Mouse (Mus musculus) gastrocnemius, postnatal 4 days (tissue): ENCODE measurements at regions not wholly inside any gene's neighbourhood (a gene's known extent, or its start where the extent isn't known, plus 50 kb on each side); places are given as distances from the start of the nearest gene placed in this dataset.
A peak's percentile ranks its signal among the peaks of the same experiment; 100 is the strongest.

ENCODE experiments used
- DNase-seq, 2 experiments: peaks; one replicate each; pipeline ENCODE4 v3.0.0; 2021 to 2022; ENCODE audit warnings: low spot score in 2 of 2, mixed read lengths in 2 of 2

DNA sequence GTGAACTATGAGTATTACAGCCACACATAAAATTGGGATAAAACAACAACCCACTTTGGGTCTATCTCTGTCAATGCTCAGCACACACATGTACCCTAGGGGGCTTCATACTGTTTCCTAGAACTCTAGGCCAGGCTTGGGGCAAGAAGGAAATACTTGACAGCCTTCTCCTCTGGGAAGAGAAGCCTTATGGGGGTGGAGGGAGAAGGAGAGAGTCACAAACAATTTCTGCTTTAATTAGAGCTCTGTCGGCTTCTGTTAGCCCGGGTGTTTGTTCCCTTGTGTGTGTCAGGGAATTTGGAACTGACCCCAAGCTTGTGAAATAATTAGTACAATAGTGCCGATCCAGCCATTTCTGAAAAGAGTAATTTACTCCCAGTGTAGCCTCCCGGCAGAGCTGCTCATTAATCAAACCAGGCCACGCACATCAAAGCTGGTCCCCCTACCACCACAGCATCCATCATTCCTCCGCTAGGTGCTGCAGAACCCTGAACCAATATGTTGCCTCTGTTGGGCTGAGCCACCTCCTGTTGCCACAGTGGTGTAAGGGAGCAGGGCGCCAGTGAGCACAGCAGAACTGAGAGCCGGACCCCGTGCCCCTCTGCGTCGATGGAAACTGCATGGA is 307.3 kb downstream of the Tmem114 start:
- no peak for DNase-seq

DNA sequence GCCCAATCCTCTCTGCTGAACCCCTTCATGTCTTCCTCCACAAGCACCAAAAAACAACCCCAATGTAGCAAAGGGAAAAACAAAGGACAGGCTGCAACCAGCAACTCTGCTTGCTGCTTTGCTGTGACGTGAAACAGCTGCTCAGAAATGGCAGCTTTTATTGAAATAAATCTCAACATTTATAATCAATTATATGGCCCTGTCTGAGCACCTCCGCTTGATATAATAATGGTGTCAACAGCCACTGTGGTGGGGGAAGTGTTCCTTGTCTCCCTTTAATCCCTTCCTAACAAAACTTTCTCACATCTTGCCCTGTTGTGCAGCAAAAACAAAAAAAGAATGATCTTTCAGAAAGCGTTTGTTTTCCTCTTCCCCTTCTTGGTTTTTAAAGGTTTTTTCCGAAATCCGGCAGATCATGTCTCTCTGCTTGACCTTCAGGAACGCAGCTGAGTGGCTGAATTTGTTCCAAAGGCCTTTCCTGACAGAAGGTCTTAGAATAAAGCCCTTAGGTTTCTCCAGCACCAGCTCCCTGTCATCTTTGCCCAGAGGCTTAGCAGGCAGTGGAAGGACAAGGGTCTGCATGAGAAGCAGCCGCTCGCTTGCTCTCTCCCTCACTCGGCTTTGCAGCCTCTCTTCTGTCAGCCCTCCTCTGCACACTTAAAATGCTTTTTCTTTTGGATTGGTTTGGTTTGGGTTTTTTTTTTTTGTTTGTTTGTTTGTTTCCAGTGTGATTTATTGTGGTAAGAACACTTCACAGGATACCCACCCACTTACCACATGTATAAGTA is 313.4 kb downstream of the Tmem114 start:
- DNase-seq = no peak

DNA sequence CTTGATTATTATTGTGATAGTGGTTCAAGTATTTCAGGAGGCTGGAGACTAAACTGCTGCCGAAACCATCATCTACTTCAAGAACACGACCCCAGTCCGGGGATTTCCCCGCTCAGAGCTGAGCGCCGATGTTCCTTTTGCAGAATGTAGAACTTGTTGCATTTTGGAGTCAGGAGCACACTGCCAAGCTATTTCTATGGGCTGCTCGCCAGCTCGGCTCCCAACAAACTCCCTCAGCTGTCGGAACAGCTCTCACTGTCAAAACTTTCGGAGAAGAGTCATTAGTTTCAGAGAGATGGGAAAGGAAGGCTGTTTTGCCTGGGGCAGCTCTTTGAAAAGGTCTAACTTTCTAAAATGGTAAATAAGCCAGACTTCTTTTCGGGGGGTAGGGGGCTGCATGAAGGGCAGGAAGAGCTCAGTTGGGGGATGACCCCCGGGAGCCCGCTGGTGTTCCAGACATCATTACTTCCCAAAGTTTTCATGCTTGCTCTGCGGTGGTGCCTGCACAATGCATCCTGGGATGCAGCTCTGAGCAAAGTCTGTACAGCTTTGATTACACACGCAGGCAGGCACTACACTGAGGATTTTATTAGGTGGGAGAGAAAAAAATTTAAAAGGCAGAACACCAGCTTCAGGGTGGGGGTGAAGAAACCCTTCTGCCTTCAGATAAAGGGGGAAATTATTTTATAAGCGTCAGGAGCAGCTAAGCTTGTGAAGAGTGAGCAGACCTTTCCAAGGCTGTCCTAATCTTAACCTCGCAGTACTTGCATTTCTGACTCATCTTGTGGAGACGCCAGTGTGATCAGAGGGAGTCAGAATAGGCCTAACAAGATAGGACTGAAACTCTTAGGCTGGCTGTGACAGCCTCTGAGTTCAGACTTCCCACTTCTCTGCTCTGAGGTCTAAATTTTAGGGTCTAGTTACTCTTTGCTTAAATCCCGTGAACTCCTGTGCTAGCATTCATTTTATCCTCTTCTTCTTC is 316.5 kb downstream of the Tmem114 start:
- peak; percentile 24 to 77 for DNase-seq

DNA sequence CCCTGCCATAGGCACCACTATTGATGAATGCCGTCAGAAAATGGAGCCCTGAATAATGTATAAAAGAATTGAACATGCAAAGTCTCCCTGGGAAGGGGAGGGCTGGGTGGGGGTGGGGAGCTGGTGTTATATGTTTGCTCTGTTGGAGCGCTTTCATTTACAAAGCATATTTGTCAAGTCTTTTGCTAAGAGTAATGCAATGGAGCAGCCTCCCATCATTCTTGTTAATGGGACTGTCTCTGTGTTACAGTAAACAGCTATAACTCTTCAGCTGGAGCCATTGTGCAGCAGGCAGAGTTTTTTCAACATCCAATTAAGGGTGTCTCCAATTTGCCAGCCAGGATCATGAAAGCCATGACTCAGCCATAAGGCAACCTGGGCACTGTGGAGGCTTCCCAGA is 345.9 kb downstream of the Tmem114 start:
- no peak for DNase-seq

DNA sequence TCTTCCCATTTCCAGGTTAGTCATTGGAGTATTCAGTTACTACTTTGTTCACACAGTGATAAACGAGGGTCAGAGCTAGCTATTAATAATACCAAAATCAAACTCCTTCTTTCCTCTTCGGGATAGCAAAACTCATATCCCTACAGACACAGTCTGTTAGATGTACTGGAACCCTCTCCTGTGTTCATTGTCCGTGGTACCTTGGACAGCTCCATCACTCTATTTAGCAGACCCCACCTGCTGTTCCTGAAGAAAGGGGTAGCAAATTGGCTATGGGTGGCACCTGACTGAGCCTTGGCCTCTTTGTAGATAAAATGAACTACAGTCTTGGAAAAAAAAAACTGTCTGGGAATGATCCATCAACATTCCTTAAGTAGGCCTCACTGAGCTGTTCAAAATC is 346.5 kb downstream of the Tmem114 start:
- no peak for DNase-seq

DNA sequence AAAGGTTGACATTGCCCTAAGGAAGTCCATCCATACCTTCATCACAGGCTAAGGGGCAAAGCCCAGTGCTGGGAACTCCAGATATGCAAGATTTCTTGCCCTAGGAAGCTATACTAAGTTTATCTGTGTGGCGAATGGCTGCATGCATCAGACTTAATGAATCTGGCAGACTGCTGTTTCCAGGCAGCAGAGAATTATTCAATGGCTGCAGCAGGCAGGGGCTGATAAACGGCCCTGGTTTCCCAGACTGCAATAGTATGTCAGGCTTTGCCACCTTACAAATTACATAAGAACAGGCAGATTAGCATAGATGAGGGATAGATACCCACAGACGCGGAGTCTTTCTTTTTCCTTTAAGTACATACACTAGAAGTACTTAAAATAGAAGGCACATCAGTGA is 350.2 kb downstream of the Tmem114 start:
- DNase-seq = no peak

DNA sequence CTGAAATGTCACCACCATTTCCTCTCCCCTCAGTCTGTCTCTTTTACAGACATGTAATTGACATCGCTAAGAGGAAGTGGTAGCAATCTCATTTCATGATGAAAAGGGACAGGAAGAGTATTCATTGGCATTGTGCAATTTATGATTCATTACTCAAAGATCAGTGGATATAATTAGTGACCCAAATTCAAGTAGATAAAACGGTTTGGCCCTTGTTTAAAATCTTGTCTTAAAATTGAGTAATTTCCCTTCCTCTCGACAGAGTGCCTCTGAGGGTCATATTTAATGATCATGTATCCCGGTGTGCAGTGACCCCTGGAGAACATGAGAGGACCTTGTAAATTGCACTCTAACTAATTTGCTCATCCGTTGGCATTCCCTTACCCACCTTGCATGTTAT is 371.0 kb downstream of the Tmem114 start:
- no peak for DNase-seq

DNA sequence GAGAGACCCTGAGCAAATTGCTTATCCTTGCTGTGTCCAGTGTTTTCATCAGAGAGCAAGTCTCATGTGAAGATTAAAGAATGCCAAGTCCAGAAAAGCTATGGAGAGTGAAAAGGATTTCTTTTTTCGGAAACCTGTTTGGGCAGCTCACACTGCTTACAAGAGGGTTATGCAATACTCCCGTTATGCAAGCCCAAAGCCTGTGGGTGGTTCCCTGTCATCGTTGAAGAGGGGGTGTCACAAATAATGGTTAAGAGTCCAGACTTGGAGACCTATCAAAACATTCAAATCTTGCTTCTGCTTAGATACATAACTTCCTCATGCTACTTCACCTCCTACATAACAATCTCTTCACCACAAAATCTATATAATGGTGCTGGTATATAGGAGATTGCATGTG is 416.0 kb downstream of the Tmem114 start:
- DNase-seq = no peak

DNA sequence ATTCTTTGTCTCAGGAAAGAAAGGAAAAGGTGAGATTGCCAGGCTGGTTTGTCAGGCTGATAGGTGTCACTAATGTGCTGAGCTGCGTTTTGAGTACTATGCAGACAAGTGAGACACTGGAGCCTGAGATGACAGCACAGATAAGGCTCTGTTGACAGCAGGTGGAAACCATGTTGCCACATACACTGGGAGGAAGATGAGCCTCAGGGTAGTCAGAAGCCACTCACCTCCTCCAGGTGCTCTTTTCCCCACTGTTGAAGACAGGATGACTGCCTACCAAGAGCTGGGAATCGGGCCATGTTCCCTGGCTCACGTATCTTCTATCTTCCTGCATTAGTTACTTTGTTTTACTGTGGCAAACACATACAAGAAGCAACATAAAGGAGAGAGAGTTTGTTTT is 418.3 kb downstream of the Tmem114 start:
- no peak for DNase-seq

DNA sequence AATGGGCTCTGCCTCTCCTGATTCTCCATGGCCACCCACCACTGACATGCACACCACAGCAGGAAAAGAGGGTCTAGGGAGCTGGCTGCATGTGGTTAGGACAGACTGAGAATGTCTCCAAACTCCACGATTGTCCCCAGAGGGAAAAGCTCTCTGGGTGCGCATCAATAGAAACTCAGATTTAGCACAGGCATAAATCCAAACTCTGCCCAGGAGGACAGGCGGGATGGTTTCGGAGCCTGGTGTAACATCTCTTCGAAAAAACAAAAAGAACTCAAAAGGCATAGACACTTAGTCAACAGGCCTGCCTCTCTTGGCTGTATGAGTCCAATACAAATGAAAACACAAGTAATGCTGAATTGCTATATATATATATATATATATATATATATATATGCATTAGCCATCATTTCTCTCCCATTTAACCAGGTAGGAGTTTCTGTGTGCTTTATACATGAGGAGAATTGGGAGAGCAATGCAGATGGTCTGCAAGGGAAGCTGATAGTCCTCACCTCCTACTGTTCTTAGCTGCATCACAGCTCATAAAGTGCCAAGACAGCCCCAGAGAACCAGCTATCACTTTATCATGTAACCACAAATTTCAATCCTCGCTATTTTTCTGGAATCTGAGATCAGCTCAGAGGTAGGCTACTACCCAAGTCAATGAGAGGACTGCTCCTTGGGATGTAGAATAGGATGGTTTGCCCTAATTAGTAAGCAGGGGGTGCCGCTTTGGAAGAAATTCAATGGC is 422.4 kb downstream of the Tmem114 start:
- DNase-seq = no peak

DNA sequence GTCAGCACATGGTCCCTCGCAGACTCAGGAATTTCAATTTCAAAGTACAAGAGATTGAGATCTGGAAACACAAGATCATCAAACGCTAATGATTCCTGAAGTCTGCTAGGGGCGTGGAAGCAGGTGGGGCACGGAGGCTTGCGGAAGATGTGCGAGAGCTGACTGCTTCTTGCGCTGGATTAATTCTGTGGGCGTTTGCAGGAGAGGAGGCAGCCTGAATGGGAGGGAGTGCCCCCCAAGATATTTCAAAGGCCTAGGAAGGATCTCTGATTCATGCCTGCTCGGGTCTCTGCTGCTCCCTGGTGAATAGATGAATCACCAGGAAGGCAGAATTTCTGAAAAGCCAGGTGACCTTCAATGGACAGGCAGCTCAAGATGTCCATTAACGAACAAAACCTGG is 442.1 kb downstream of the Tmem114 start:
- no peak for DNase-seq

DNA sequence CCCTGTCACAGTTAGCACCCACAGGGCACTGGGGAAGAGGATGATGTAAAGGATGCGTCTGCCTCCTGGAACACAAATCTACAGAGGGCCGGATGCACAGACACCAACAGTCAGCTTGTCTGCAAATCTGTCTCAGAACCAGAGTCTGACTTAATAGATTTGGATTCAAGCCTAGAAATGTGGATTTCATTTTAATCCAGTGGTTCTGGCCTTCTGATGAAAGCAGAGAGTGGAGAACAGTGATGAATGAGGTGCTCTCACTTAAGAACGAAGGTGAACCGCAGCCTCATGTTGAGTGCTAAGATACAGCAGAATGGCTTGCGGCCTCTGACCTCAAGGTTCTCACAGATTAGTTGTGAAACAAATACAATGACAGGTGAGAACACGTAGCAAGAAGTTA is 446.5 kb downstream of the Tmem114 start:
- DNase-seq = no peak

DNA sequence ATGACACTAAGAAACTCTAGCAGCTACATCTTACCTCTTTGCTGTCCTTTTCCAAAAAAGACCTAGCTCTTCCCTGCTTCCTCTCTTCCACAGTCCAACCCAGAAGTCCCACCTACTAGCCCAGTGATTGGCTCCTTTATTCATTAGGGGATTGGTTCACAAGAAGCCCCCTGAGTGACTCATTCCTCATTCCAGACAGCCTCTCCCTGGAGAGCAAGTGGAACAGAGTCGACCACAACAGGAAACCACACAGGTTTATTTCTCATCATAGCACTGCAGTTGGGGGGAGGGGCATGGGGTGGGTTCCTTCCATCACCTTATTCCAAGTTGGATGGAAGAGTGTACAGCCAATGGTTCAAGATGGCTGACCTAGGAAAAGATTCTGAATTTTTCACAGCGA is 473.3 kb downstream of the Tmem114 start:
- DNase-seq = no peak

DNA sequence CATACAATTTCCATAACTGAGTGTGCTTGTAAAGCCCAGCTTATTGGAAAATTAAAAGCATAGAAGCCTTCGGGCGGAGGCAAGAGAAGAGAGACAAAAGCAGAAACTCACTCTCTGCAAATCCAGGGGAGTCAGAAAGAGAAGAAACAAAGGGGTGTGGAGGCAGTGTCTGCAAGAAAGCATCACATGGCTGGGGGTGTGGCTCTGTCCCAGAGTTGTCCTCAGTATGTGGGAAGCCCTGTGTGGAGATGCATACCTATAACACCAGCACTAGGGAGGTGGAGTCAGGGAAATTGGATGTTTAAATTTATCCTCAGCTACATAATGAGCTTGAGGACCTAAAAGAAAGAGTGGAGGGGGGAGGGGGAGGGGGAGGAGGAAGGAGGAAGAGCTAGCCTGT is 482.6 kb downstream of the Tmem114 start:
- DNase-seq = no peak

DNA sequence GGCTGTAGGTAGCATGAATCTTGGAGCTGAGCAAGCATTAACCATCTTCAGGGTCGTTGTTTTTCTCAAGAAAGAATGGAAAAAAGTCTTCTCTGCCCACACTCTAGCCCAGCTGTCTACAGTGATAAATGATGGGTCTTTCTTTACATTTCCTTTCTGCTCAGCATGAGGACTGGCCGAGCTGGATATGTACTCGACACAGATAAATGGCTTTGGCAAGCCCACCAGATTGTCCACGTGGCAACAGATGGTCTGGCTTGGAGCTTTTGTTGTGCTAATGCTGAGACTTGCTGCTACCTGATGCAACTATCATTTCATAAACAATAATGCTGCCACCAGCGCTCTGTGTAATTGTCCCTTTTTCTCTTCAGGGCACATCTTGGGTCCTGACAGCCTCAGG is 487.8 kb downstream of the Tmem114 start:
- DNase-seq = no peak

DNA sequence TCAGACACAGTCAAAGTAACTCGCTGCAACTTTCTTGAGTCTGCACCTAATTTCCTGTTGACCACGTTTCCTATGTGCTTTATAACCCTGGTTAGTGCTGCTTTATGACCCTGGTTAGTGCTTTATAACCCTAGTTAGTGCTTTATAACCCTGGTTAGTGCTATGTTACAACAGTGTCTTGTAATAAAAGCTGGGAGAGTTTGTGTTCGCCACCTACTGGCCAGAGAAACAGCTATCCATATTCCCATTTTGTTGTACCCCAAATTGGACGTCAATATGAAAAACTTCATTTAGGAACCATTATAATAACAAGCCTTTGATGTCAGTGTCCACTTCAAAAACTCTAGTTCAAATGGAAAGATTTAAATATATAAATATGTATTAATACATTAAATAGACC is 492.6 kb downstream of the Tmem114 start:
- DNase-seq = no peak

DNA sequence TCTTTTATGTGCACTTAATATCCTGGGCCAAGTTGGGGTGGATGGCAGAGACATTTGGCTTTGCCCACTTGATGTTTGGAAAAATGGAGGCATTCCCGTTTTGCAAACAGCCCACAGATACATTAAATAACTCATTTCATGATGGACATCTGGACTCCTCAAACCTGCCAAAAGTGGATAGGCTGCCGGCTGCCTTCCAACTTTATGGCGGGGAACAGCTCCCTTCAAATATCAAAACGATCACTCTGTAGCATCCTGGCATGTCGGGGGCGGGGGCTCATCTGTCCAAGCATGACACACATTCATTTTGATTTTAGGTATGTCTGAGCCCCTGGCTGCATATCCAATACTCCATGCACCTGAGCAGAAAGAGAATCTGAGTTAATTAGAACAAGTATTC is 493.3 kb downstream of the Tmem114 start:
- no peak for DNase-seq

DNA sequence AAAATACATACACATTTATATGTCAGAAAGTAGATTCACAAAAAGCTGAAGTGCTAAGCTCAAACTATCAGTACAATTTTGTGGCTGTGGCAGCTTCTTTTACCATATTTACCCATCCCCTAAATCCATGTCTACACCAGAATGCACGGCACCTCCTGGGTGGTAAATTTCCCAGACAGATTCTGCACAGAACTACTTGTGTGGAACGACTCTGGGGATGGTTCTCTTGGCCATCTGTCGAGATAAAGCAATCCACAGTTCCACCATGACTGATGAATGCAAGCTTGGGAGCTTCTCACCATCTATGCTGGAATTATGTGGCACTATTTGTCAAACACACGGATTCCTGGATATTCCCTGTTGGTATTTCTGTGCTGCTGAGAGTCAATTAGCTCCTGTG is 495.8 kb downstream of the Tmem114 start:
- no peak for DNase-seq

DNA sequence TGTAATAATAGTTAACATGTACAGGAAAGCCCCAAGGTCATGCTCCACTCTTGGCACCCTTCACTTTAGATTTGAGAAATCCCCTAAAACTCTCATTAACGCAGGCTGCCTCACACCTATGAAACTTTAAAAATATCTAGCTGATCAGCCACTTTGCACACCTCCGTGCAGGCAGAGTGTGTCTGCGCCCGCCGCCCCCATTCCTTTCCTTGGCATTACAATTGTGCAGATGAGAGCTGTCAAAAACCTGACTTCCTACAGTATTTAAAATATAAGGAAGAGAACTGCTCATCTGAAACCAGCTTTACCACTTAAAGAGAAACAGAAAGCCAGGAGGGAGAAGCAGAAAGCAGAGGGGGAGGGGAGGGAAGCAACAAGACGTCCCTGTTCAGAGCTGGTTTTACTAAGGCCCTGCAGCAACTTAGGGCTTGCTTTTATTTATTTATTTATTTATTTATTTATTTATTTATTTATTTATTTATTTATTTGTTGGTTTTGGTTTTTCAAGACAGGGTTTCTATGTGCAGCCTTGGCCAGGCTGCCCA is 496.5 kb downstream of the Tmem114 start:
- no peak for DNase-seq

DNA sequence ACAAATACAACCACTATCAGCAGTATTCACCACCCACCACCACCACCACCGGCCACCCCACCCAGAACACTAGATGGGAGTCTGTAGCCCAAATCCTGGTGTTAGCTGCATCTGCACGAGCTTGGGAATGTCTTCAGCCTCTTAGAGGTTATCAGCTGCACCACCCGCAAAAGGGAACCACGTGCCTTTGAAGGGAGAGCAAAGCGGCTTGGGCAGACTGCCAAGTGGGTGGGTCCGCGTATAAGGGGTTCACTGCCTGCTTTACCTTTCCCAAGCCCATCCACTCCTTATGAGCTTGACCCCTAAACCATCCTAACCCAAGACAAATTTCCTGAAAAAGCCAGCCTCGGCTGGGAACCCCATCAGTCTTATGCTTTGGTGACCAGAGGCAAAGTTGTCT is 497.2 kb downstream of the Tmem114 start:
- peak in 1 of 2 experiments; percentile 19 for DNase-seq

DNA sequence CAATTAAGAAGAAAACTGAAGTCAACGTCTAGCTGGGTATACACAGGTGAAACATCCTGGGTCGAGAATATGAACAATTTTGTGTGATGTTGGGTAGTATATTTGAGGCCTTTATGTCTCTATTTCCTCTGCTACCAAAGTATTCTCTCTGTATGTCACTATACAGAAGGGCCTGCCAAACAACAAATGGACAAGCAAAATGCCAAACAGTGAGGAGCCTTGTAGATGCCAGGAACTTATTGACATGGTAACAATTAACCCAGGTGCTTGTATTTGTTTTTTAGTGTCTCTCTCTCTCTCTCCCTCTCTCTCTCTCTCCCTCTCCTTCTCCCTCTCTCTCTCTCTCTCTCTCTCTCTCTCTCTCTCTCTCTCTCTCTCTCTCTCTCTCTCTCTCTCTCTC is 529.1 kb downstream of the Tmem114 start:
- DNase-seq = no peak
